Mouse (Mus musculus) embryo, embryonic 11.5 days (tissue): Measurements from ENCODE around the gene Krtap13.
"Not testable (repeated sequence)": the region's sequence is repeated elsewhere in the genome, so short reads cannot be mapped to it uniquely, and the experiment has no call there.

Source experiments
- DNase-seq: peaks from one replicate; pipeline ENCODE4 v3.0.0-alpha.2; 2012; ENCODE audit warnings: low read depth, low spot score

Krtap13 gene

DNA sequence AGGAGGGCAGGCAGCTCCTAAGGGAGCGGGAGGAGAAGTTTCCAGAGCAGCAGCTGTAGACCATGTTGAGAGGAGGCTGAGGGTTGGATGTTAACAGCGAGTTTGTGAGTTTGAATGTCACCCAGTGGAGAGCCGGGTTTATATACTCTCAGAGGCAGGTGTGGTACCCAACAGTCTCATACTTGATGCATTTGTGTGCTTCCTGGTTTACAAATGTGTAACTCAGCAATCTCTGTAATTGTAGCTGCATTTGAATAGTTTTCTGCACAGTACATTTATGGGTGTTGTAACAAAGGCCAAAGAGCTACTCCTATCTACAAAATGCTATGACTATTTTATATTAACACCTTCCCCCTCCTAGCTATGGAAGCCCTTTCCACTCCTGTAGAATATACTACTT lies at the start of gene Krtap13:
TSS of gene Krtap13 (minus strand) at position 101 of the 400 bp plus-strand sequence.
- not testable (repeated sequence) for DNase-seq

DNA sequence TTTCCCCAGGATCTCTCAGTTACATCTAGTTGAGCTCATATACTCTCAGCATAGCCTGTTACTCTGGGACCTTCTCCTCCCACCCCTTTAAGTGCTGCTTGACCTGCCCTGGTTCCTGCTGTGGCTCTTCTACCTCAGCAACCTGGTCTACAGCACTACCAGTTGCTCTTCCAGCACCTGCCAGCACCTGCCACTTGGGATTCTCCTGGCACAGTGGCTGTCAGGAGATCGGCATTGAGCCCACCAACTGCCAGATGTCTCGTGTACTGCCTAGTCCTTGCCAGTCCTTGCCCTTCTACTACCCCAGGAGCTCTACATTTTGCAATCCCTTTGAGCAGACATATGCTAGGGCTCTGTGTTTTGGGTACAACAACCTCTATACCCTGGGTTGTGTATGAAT lies 35.4 kb upstream of the Krtap13 start:
- no peak for DNase-seq

DNA sequence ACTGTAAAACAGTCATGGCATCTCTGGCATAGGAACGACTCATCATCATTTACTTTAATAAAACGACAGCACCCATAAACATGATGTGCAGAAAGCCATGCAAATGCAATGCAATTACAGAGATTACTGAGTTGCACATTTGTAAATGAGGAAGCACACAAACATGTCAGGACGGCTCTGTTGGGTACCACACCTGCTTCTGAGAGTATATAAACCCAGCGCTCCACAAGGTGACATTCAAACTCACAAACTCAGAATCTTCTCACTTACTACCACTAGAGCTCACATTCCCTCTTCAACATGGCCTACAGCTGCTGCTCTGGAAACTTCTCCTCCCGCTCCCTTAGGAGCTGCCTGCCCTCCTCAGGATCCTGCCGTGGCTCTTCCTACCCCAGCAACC lies 26.2 kb upstream of the Krtap13 start, which contains the start of gene Gm5965:
TSS of gene Gm5965 (plus strand) at position 301 of the 400 bp plus-strand sequence.
- DNase-seq = no peak

DNA sequence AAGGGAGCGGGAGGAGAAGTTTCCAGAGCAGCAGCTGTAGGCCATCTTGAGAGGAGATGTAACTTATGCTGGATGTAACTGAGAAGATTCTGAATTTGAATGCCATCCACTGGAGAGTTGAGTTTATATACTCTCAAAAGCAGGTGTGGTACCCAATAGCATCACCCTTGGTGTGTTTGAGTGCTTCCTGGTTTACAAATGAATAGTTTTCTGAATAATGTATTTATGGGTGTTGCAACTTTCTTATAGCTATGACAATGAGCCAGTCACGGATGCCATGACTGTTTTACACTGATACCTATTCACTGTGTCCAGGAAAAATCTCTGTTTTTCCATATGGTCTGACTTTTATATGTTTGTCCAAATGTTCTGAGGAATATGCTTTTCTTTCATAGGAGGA lies 22.7 kb upstream of the Krtap13 start, which contains the start of gene 2310057N15Rik:
TSS of gene 2310057N15Rik (minus strand) at position 101 of the 400 bp plus-strand sequence.
- DNase-seq = no peak

DNA sequence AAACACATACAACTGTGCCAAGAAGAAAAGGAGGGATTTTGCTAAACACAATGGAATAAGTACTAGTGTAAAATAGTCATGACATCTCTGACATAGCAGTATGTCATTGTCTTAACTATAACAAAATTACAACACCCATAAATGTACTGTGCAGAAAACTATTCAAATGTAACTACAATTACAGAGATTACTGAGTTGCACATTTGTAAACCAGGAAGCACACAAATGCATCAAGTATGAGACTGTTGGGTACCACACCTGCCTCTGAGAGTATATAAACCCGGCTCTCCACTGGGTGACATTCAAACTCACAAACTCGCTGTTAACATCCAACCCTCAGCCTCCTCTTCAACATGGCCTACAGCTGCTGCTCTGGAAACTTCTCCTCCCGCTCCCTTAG lies 7.1 kb upstream of the Krtap13 start, which contains the start of gene 2310034C09Rik:
TSS of gene 2310034C09Rik (plus strand) at position 301 of the 400 bp plus-strand sequence.
- not testable (repeated sequence) for DNase-seq

DNA sequence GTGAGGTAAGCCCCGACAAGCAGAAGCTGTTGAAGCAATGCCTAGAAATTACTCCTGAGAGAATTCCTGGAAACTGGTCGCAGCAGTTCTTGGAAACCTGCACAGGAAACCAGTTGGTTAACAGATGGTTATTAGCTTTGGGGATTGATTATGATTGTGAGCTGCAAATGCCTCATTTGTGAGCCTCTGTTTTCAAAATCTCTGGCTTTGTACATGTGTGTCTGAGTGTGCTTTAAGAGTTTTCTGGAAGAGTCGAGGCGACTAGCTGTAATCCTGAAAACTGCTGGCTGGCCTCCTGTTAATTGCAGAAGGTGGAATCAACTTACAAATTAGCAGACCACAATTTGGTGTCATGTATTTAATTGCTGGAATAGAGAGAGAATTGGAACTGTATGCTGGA lies 3.5 kb downstream of the Krtap13 start:
- no peak for DNase-seq

DNA sequence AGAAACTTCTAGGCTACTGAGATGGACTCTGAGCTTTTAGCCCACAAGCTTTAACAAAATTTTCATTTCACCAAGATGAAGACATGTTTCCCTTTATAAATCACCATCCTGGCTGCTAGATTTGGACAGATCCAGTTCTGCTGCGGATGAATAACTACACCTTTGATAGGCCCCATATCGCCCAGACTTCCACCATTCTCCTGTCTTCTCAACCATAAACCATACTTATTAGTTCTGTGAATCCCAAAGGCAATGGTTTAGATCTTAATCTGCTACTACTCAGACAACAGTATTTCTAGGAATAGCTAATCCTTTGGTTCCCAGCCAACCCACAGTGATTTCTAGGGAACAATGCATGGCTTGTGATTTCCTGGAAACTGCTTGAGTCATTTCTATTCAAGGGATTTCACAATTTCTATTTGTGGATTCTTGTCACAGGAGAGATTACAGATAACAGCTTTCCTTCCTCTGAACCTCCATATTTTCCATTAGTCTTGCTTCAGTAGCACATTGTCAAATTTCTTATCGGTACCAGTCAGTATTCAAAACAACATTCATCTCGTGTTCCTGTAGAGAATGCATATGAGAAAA lies 6.6 kb downstream of the Krtap13 start:
- no peak for DNase-seq

DNA sequence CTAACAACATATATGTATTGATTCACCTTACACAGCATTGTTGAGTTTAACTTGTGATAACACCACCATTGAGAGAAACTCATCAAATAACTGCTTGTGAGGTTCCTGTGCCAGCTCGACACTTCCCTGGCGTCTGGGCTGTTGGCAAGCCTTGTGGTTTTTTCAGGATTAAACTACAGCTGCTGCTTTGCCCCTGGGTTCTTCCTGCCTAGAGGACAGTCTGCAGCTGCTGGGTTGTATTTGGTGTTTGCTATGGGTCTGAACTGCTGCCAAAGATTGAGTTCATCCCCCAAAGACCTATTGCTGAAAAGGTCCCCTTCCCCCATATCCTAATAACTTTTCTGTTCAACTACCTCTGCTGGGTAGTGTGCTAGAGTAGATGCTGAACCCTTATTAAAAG lies 16.0 kb downstream of the Krtap13 start:
- no peak for DNase-seq

DNA sequence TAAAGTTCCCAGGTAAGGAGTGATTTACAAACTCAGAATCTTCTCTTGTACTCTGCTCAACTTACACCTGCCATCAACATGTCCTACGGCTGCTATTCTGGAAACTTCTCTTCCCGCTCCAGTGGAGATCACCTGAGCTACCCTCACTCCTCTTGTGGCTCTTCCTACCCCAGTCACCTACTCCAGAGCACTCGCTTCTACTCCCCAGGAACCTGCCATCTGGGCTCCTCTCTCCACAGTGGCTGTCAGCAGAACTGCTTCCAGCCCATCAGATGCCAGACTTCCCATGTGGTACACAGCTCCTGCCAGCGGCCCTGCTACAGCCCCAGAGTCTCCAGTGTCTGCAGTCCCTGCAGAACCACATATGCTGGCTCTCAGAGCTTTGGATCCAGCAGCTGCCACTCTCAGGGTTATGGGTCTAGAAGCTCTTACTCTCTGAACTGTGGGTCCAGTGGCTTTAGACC lies 22.6 kb downstream of the Krtap13 start, which contains the start of gene Krtap13-1:
TSS of gene Krtap13-1 (plus strand) at position 51 of the 464 bp plus-strand sequence.
- no peak for DNase-seq

DNA sequence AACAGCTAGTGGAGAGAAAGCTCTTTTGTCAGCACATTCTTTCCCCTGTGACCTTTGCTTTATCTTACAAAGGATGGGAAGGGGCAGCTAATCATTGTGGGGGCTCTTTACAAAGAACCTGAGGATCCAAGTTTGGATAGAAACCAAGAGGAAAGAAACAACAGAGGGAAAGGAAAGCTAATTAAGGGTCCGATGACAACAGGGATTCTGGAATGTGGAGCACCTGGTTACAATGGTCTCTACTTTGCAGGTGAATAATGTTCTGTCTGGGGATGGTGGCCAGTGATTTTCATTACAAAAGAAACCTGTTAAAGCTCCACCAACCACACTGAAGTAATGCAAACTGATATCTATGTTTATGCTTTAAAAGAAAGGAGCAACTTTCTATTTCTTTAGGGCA lies 31.4 kb downstream of the Krtap13 start:
- no peak for DNase-seq

DNA sequence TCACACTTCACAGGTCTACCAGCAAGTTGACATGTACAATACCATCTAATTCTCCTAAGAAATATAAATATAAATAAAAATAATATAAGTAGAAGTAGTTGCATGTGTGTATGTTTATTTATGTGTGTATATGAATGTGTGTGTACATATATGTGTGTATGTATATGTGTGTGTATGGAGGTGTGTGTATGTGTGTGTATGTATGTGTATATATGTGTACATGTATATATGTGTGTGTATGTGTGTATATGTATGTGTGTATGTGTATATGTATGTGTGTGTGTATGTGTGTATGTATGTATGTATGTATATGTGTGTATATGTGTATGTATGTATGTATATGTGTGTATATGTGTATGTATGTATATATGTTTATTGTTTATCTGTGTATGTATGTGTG lies 34.9 kb downstream of the Krtap13 start:
- DNase-seq = no peak

DNA sequence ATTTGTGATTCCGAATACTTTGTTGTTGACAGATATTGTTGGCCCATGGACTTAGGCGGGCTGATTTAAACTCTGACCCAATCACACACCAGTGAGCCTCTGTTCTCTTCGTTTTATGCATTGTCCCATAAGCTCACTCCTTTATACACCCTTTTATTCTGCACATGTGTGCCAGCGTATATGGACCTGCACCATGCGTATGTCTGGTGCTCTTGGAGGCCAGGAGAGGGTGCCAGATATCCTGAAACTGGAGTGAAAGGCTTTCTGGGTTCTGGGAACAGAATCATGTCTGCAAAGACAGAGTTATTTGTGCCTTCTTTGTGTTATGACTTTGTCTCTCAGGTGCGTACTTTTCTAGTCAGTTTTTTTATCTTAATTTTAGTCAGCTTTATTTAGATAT lies 40.2 kb downstream of the Krtap13 start:
- DNase-seq = no peak

DNA sequence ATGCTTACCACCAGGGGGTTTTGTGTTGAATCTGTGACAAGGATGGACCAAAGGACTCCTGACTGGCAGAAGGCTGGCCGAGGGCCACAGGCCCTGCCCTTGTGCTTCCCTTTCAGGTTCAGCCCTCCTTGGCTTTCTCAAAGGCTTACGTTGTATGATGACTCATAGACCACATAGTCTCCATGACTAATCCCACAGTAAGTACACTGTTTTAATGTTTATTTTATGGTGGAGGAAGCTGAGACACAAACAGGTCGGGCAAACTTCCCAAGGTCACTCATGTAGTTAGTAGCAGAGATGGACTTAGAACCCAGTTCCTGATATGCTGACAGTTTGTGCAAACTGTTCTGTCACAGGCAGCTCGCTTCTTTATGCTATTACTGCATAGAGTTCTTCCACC lies 40.7 kb downstream of the Krtap13 start:
- DNase-seq = no peak

DNA sequence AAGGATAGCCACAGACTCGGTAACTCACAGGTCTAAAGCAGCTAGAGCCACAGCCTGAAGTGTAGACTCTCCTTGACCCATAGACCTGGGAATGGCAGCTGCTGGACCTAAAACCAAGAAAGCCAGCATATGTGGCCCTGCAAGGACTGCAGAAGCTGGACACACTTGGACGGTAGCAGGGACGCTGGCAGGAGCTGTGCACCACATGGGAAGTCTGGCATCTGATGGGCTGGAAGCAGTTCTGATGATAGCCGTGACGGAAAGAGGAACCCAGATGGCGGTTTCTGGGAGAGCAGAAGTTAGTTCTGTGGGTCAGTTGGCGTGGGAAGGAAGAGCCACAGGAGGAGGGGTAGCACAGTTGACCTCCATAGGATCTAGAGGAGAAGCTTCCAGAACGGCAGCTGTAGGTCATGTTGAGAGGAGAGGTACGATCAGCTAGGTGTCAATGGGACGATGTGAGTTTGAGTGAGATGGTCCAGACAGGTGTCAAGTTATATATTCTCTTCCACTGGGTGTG lies 43.9 kb downstream of the Krtap13 start, which contains the start of gene 2310061N02Rik:
TSS of gene 2310061N02Rik (minus strand) at position 467 of the 517 bp plus-strand sequence.
- DNase-seq = no peak

DNA sequence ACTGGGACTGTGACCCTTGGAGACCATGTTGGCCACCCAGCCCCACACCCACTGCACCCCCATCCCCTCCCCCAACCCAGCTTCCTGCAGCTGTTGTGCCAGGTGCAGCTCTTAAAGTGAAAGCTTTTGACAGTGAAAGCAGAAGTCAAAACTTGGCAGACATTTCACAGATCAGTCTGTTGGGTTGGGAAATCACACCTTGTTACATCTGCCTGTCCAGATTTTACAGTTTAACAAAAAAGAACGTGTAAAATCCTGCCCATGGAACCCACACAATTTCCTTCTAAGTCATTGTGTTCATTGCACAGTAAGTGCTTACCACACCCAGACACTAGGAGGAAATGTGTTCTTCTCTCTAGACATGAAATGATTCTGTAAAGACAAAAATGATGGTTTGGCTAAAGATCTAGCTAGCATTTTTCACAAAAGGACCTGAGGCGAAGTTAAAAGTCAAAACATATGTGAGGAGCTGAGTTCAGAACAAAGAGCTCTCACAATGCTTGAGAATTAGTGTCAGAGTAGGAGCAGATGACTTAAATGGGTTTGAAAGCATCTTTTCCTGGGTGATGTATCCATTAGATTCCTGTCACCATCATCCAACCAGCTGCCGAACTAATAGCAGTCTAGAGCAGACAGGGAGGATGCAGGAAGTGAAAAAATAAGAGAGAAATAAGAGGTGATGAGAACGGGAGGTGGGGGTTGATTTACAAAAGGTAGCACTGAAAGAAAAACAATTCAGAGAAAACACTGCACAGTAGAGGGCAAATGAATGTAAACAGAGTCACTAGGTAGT lies 50.2 kb downstream of the Krtap13 start:
- DNase-seq = no peak
